10 mouse cellular contexts compared by ENCODE assay signal in genomic region chr3:65482698-65483407, GRCm38 (mm10). TPM values are rescaled to one million over a fixed set of nuclear protein-coding genes. Genes with fewer than 3 reads are reported as not detected.
A peak's percentile ranks its signal among the peaks of the same experiment; 100 is the strongest.
DNase-seq lines count a peak whose midpoint lies in the region; ATAC-seq lines count a peak whose summit lies in the region.
"Had no signal": no experiment of that assay in that cellular context is flagged by ENCODE, and none has a peak within 500 bp of the region (broad histone marks: within the 10 kb centered on the region; RNA-seq: fewer than 3 reads in every experiment).

No protein-coding gene starts in this region.

- no peak overlapping the region for H3K9ac ChIP-seq in hindbrain, embryonic 13.5 days

- ATAC-seq in hindbrain, embryonic 13.5 days (ENCODE audit: low FRiP score): no peak
- ATAC-seq: activated CD4-positive, CD25-positive, alpha-beta regulatory T cell, adult 4 months had no signal

- no peaks in the 10 kb centered on the region for H3K27me3 ChIP-seq in heart, embryonic 10.5 days (ENCODE audit: insufficient read depth, poor library complexity, severe bottlenecking)
- H3K27me3 ChIP-seq in hindbrain, embryonic 13.5 days: no peaks in the 10 kb centered on the region

- H3K4me2 ChIP-seq in hindbrain, embryonic 13.5 days: no peak overlapping the region

- peaks cover 9% of the 10 kb centered on the region for H3K4me1 ChIP-seq in heart, embryonic 10.5 days
- H3K4me1 ChIP-seq in hindbrain, embryonic 13.5 days (replicated peaks): no peaks in the 10 kb centered on the region

- no peak overlapping the region for H3K4me3 ChIP-seq in heart, embryonic 10.5 days
- no peak overlapping the region for H3K4me3 ChIP-seq in hindbrain, embryonic 13.5 days

- peak overlapping the region; percentile 25; the same call in 1 of the 2 replicates for H3K27ac ChIP-seq in heart, embryonic 10.5 days
- H3K27ac ChIP-seq in hindbrain, embryonic 13.5 days: no peak overlapping the region

- 49% methylated on average over 6 of the region's 6 CpGs for WGBS in heart, embryonic 10.5 days
- 73% methylated on average over 6 of the region's 6 CpGs for WGBS in hindbrain, embryonic 13.5 days

- DNase-seq in heart, embryonic 10.5 days (ENCODE audit: low spot score): no peak
- DNase-seq in heart, postnatal 14 days: no peak
- DNase-seq in kidney, postnatal 14 days: peak; percentile 8
- no peak for DNase-seq in kidney, postnatal 36 days
- DNase-seq in MEL-GATA-1-ER (ENCODE audit: extremely low read depth, low read depth): peak; percentile 4
- DNase-seq in lung, postnatal 10 days: peak; percentile 47
- DNase-seq in thymus, postnatal 0 days (ENCODE audit: low spot score): no peak
- DNase-seq: cerebellum, adult 9-10 months had no signal

- H3K36me3 ChIP-seq in heart, embryonic 10.5 days: no peaks in the 10 kb centered on the region
- no peaks in the 10 kb centered on the region for H3K36me3 ChIP-seq in hindbrain, embryonic 13.5 days

- no peaks in the 10 kb centered on the region for H3K9me3 ChIP-seq in heart, embryonic 10.5 days
- H3K9me3 ChIP-seq in hindbrain, embryonic 13.5 days: no peaks in the 10 kb centered on the region

- intact Hi-C loops in heart, postnatal 14 days (cut with DNase I): no loop called here

RNA-seq across cellular contexts. Expression of gene Tiparp, which starts 45.4 kb away (rescaled TPM):
- 36.3 and 51.3 TPM in 2 replicates for polyA plus RNA-seq in heart, embryonic 10.5 days (2016; fragmentation: Nextera tagmentation; extraction: Ambion mirVana)
- 10 to 100 TPM; 12.3 to 15.0 TPM for total RNA-seq in heart, postnatal 14 days (2021)
- 21.7 and 25.4 TPM in 2 replicates for polyA plus RNA-seq in thymus, postnatal 0 days (2015; fragmentation: Nextera tagmentation; extraction: Ambion mirVana)
- polyA plus RNA-seq in hindbrain, embryonic 13.5 days (2015; fragmentation: Nextera tagmentation; extraction: Ambion mirVana): 32.7 and 36.0 TPM in 2 replicates

Comparison
In these comparisons a context has a peak if more than half of its experiments do, and no peak if none do; other contexts are left out.
1. DNase-seq: peak in kidney, postnatal 14 days (single experiment), MEL-GATA-1-ER (single experiment) and lung, postnatal 10 days (single experiment); none in heart, embryonic 10.5 days (single experiment), heart, postnatal 14 days (0 of 2), kidney, postnatal 36 days (0 of 2) and thymus, postnatal 0 days (single experiment).